Mouse (Mus musculus) intestine, embryonic 16.5 days (tissue): Measurements from ENCODE around the gene Gm20809. TPM values are rescaled to one million over a fixed set of nuclear protein-coding genes. Genes with fewer than 3 reads are reported as not detected.
"Not testable (repeated sequence)": the region's sequence is repeated elsewhere in the genome, so short reads cannot be mapped to it uniquely, and the experiment has no call there.

Experiments used
- ATAC-seq: fragments of 200-750 bp; cut with Nextera tagmentation; 2 replicates; pipeline ENCODE4 v1.8.0; 2017; ENCODE audit warnings: moderate TSS enrichment, moderate library complexity
- H3K27ac ChIP-seq: fragments of 300-500 bp; sonication (generic); 2 replicates; pipeline ENCODE4 v1.5.1; 2014; ENCODE audit warnings: mild to moderate bottlenecking, low read length
- H3K27me3 ChIP-seq: fragments of 300-500 bp; sonication (generic); replicated peaks from 2 replicates; pipeline ENCODE4 v1.6.1; 2014; ENCODE audit warnings: low read length, control low read depth, mixed read lengths; ENCODE audit not compliant: control insufficient read depth, insufficient read depth
- H3K36me3 ChIP-seq: fragments of 300-500 bp; sonication (generic); 2 replicates; pipeline ENCODE4 v1.6.1; 2014; ENCODE audit warnings: low read length, control low read depth; ENCODE audit not compliant: control insufficient read depth, insufficient read depth
- H3K4me1 ChIP-seq: fragments of 300-500 bp; sonication (generic); 2 replicates; pipeline ENCODE4 v1.6.1; 2014; ENCODE audit warnings: low read length, control low read depth, mixed read lengths; ENCODE audit not compliant: control insufficient read depth, insufficient read depth
- H3K4me2 ChIP-seq: fragments of 300-500 bp; sonication (generic); 2 replicates; pipeline ENCODE4 v1.6.1; 2014; ENCODE audit warnings: low read depth, low read length, control low read depth
- H3K4me3 ChIP-seq: fragments of 300-500 bp; sonication (generic); 2 replicates; pipeline ENCODE4 v1.5.1; 2014; ENCODE audit warnings: mild to moderate bottlenecking, low read length
- H3K9ac ChIP-seq: fragments of 300-500 bp; sonication (generic); 2 replicates; pipeline ENCODE4 v1.6.1; 2014; ENCODE audit warnings: low read depth, low read length
- H3K9me3 ChIP-seq: fragments of 300-500 bp; sonication (generic); 2 replicates; pipeline ENCODE4 v1.6.1; 2016; ENCODE audit warnings: low read length, control low read depth; ENCODE audit not compliant: control insufficient read depth
- WGBS: fragments of 180-500 bp; shearing (Covaris S2); extraction: QIAGEN DNeasy Blood & Tissue Kit; methylation state at CpG from one replicate; pipeline ENCODE4 v1.1.7; 2014; 5-methylcytosine and 5-hydroxymethylcytosine counted together
- polyA plus RNA-seq: library from polyadenylated mRNA; unstranded; fragments of >200 nt; fragmentation: Nextera tagmentation; extraction: Ambion mirVana; gene quantifications from 2 replicates; pipeline ENCODE4 v1.2.1, GENCODE M21; 2015

Gene Gm20809
- polyA plus RNA-seq = not detected in 2 replicates

DNA sequence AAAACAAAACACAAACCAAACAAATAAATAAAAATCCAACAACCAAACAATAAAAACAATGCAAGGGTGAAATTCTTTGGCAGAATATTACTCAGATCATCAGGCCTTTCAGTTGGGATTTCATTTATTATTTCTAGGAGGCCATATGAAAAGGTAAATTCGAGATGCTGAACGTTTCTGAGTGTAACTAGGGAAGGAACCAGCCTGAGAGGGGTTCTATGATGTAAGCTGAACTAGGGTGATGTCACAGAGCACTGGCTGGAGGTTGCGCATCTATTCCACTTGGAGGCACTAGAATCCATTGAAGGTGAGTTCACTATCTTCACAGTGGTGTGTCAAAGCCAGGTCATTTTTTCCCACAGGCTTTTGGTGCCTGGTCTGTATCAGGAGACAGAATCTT, at the start of gene Gm20809:
TSS of gene Gm20809 (plus strand) at position 301 of the 400 bp plus-strand sequence.
- not testable (repeated sequence) for ATAC-seq

More for the DNA sequence above, at the start of gene Gm20809:
- not testable (repeated sequence) for H3K9ac ChIP-seq, H3K4me1 ChIP-seq, H3K27me3 ChIP-seq, H3K4me2 ChIP-seq, H3K27ac ChIP-seq, H3K4me3 ChIP-seq, H3K9me3 ChIP-seq, H3K36me3 ChIP-seq
- no CpG with 5 or more reads among the region's 3 CpGs for WGBS
